Mouse (Mus musculus) midbrain, embryonic 14.5 days (tissue): ENCODE results near the gene Bcat1. TPM values are rescaled to one million over a fixed set of nuclear protein-coding genes. Genes with fewer than 3 reads are reported as not detected.

ENCODE experiments used
- polyA plus RNA-seq: library from polyadenylated mRNA; unstranded; fragments of >200 nt; fragmentation: Nextera tagmentation; extraction: Ambion mirVana; gene quantifications from 2 replicates; pipeline ENCODE4 v1.2.1, GENCODE M21; 2014

The Bcat1 gene
- polyA plus RNA-seq, 1 experiment from 2014 or later, result 117 TPM

Other genes starting within 250 kb of the Bcat1 start
- gene Lrmp, start 39.5 kb upstream of the Bcat1 start, polyA plus RNA-seq, result 1.2 TPM in 1 of 2 replicates, not detected in the other
- gene Casc1, start 134.8 kb upstream of the Bcat1 start, polyA plus RNA-seq, result 0.46 and 0.69 TPM in 2 replicates
- gene Etfrf1, start 134.9 kb upstream of the Bcat1 start, polyA plus RNA-seq, result 29.2 and 30.6 TPM in 2 replicates
- 115 and 120 TPM in 2 replicates for gene Kras, start 174.1 kb upstream of the Bcat1 start, polyA plus RNA-seq